Comparison of ENCODE assay signal across 23 mouse cellular contexts in the genomic region with DNA sequence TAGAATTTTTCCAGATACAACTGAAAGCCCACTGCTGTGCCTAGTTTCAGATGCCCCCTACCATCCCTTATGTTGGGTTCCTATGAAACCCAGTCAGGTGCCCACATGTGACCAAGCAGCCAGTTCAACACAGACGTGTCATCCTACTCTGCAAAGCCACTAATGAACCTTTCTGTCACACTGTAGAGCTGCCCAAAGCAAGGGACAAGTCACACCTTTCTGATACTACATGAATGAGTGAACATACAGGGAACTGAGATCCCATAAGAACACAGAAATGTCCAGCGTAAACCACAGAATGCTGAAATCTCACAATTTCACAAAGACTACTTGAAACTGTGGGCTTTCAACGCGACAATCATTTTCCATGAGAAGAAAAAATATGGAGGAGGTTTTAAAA. TPM values are rescaled to one million over a fixed set of nuclear protein-coding genes. Genes with fewer than 3 reads are reported as not detected.
A peak's percentile ranks its signal among the peaks of the same experiment; 100 is the strongest.
DNase-seq lines count a peak whose midpoint lies in the region; ATAC-seq and TF ChIP-seq lines count a peak whose summit lies in the region.
"Had no signal": no experiment of that assay in that cellular context is flagged by ENCODE, and none has a peak within 500 bp of the region (broad histone marks: within the 10 kb centered on the region; RNA-seq: fewer than 3 reads in every experiment).

No protein-coding gene starts in this region.

- no peak for TF ChIP-seq POLR2A in CH12.LX (IDR thresholded peaks at IDR 0.05; ENCODE audit: low read depth, low read length)
- TF ChIP-seq POLR2A in ES-Bruce4 (IDR thresholded peaks at IDR 0.05; ENCODE audit: insufficient read depth, low read length) = no peak

- peak; percentile 56 for DNase-seq in heart, adult 11 months
- no peak for DNase-seq in heart, postnatal 4 days
- peak; percentile 58 for DNase-seq in CH12.LX (ENCODE audit: extremely low read depth)
- no peak for DNase-seq in B cell, adult 2 months
- DNase-seq: adrenal gland, adult 2 months; adrenal gland, adult 8-10 months; adrenal gland, postnatal 10 days; adrenal gland, postnatal 14 days; adrenal gland, postnatal 25 days; adrenal gland, postnatal 36 days; cerebellum, adult 11 months; cerebellum, adult 11-12 months; cerebellum, adult 18-20 months; cerebellum, adult 2 months; cerebellum, adult 8-10 months; cerebellum, adult 9-10 months had no signal

- peaks cover 2 to 28% of the 10 kb centered on the region in 2 experiments for H3K36me3 ChIP-seq in CH12.LX (replicated peaks in 1 of 2; ENCODE audit: control insufficient read depth in 1 of 2, insufficient read depth in 1 of 2, low read length in 1 of 2)
- H3K36me3 ChIP-seq in ES-Bruce4 (ENCODE audit: control insufficient read depth, insufficient read depth, low read length, poor library complexity, severe bottlenecking) = no peaks in the 10 kb centered on the region
- no peaks in the 10 kb centered on the region for H3K36me3 ChIP-seq in hindbrain, embryonic 13.5 days
- H3K36me3 ChIP-seq: G1E had no signal

- H3K4me3 ChIP-seq in CH12.LX (replicated peaks in 1 of 3; ENCODE audit: low read depth in 2 of 3, low read length in 2 of 3, poor library complexity in 1 of 3) (no peak overlapping the region), ES-Bruce4 (ENCODE audit: low read depth, low read length) (no peak overlapping the region)
- no peak overlapping the region for H3K4me3 ChIP-seq in hindbrain, embryonic 13.5 days

- 94% methylated on average over 4 of the region's 4 CpGs for WGBS in hindbrain, embryonic 13.5 days

- TF ChIP-seq RAD21 in CH12.LX (IDR thresholded peaks at IDR 0.05; ENCODE audit: low read depth, low read length) = no peak

- peak overlapping the region; percentile 69 for H3K9ac ChIP-seq in CH12.LX (ENCODE audit: insufficient read depth, low read depth)
- H3K9ac ChIP-seq in ES-Bruce4 (ENCODE audit: low read depth, poor library complexity, severe bottlenecking) = no peak overlapping the region
- H3K9ac ChIP-seq in hindbrain, embryonic 13.5 days = no peak overlapping the region

- H3K79me2 ChIP-seq in CH12.LX (replicated peaks; ENCODE audit: control insufficient read depth, extremely low read depth, insufficient read depth, poor library complexity, severe bottlenecking) = 0 out of 2 replicates have a peak, but pooled peaks cover 3% of the 10 kb centered on the region

- TF ChIP-seq CTCF in CH12.LX (conservative IDR thresholded peaks at IDR 0.05 in 1 of 2, IDR thresholded peaks at IDR 0.05 in 1 of 2; ENCODE audit: low read depth in 2 of 2, low read length in 2 of 2) (no peak), ES-Bruce4 (IDR thresholded peaks at IDR 0.05; ENCODE audit: low read depth, low read length) (no peak)

- ATAC-seq in hindbrain, embryonic 13.5 days (ENCODE audit: low FRiP score) = no peak
- ATAC-seq: activated CD4-positive, CD25-positive, alpha-beta regulatory T cell, adult 4 months; CD4-positive, CD25-positive, alpha-beta regulatory T cell, adult 4 months; Patski had no signal

- in situ Hi-C loops in CH12.LX (cut with MboI; ENCODE audit: low pct_ligation_motif_present, low pct_unique_long_range_greater_than_20kb, low sequenced_read_pairs) = no loop called here

- H3K4me1 ChIP-seq in CH12.LX (ENCODE audit: control insufficient read depth in 1 of 2, insufficient read depth in 2 of 2) (peaks cover 14 to 41% of the 10 kb centered on the region in 2 experiments), ES-Bruce4 (ENCODE audit: control insufficient read depth, insufficient read depth, low read length) (peaks cover 3% of the 10 kb centered on the region)
- no peaks in the 10 kb centered on the region for H3K4me1 ChIP-seq in hindbrain, embryonic 13.5 days (replicated peaks)

- H3K9me3 ChIP-seq in CH12.LX (replicated peaks; ENCODE audit: low read length) = no peaks in the 10 kb centered on the region
- H3K9me3 ChIP-seq in ES-Bruce4 (replicated peaks; ENCODE audit: control insufficient read depth, insufficient read depth, low read length, poor library complexity, severe bottlenecking) = no peaks in the 10 kb centered on the region
- H3K9me3 ChIP-seq in hindbrain, embryonic 13.5 days = no peaks in the 10 kb centered on the region

- peak overlapping the region; percentile 97 for H3K4me2 ChIP-seq in CH12.LX (ENCODE audit: insufficient read depth, low read depth, poor library complexity, severe bottlenecking)
- no peak overlapping the region for H3K4me2 ChIP-seq in hindbrain, embryonic 13.5 days

- TF ChIP-seq EP300 in CH12.LX (IDR thresholded peaks at IDR 0.05; ENCODE audit: low read length) (peak; percentile 94), ES-Bruce4 (IDR thresholded peaks at IDR 0.05; ENCODE audit: insufficient read depth, low read depth, low read length) (no peak)

- no peaks in the 10 kb centered on the region for H3K27me3 ChIP-seq in CH12.LX (replicated peaks)
- no peaks in the 10 kb centered on the region for H3K27me3 ChIP-seq in ES-Bruce4 (ENCODE audit: control insufficient read depth, insufficient read depth, low read length, poor library complexity, severe bottlenecking)
- H3K27me3 ChIP-seq in hindbrain, embryonic 13.5 days = no peaks in the 10 kb centered on the region
- H3K27me3 ChIP-seq: Patski had no signal

- dilution Hi-C loops in CH12.LX (cut with MboI; ENCODE audit: extremely low pct_ligation_motif_present, extremely low pct_unique_long_range_greater_than_20kb, low sequenced_read_pairs) = no loop called here

- H3K27ac ChIP-seq in CH12.LX (ENCODE audit: insufficient read depth, low read depth) (peak overlapping the region; percentile 65), ES-Bruce4 (ENCODE audit: insufficient read depth, low read length) (peak overlapping the region; percentile 56; the same call in 1 of the 2 replicates)
- H3K27ac ChIP-seq in hindbrain, embryonic 13.5 days = no peak overlapping the region

TF ChIP-seq in CH12.LX, 34 proteins besides CTCF, POLR2A, EP300 and RAD21:
- TF ChIP-seq NELFE (IDR thresholded peaks at IDR 0.05; ENCODE audit: low read depth, low read length) = no peak
- no peak for TF ChIP-seq POLR2AphosphoS2 (IDR thresholded peaks at IDR 0.05; ENCODE audit: low read depth, low read length)
- TF ChIP-seq USF2 (conservative IDR thresholded peaks at IDR 0.05; ENCODE audit: low read depth, low read length) = peak; percentile 38
- no peak for TF ChIP-seq ZKSCAN1 (IDR thresholded peaks at IDR 0.05; ENCODE audit: borderline replicate concordance, low read depth, low read length)
- peak; percentile 71 for TF ChIP-seq MAX (IDR thresholded peaks at IDR 0.05; ENCODE audit: low read length)
- no peak for TF ChIP-seq ELF1 (IDR thresholded peaks at IDR 0.05; ENCODE audit: low read depth, low read length)
- no peak for TF ChIP-seq TBP (conservative IDR thresholded peaks at IDR 0.05; ENCODE audit: low read depth, low read length)
- no peak for TF ChIP-seq PAX5 (IDR thresholded peaks at IDR 0.05; ENCODE audit: low read length)
- no peak; the same call in 1 of the 2 replicates for TF ChIP-seq SIN3A (IDR thresholded peaks at IDR 0.05; ENCODE audit: low read length)
- TF ChIP-seq CHD2 (IDR thresholded peaks at IDR 0.05; ENCODE audit: low read length) = peak; percentile 51; the same call in 1 of the 2 replicates
- no peak for TF ChIP-seq GABPA (IDR thresholded peaks at IDR 0.05; ENCODE audit: insufficient replicate concordance, low read depth, low read length)
- no peak for TF ChIP-seq E2F4 (IDR thresholded peaks at IDR 0.05; ENCODE audit: insufficient replicate concordance, low read depth, low read length)
- TF ChIP-seq ZNF384 (IDR thresholded peaks at IDR 0.05; ENCODE audit: low read depth, low read length) = no peak; the same call in 1 of the 2 replicates
- peak; percentile 74 for TF ChIP-seq JUN (IDR thresholded peaks at IDR 0.05; ENCODE audit: insufficient read depth, low read depth, low read length)
- TF ChIP-seq MXI1 (IDR thresholded peaks at IDR 0.05; ENCODE audit: low read depth, low read length) = peak; percentile 70; the same call in 1 of the 2 replicates
- TF ChIP-seq RCOR1 (conservative IDR thresholded peaks at IDR 0.05; ENCODE audit: low read depth, low read length) = peak; percentile 65; the same call in 1 of the 2 replicates
- peak; percentile 78; the same call in 1 of the 2 replicates for TF ChIP-seq MYC (IDR thresholded peaks at IDR 0.05; ENCODE audit: low read depth, low read length)
- TF ChIP-seq TCF12 (IDR thresholded peaks at IDR 0.05; ENCODE audit: low read depth, low read length) = peak; percentile 64
- no peak for TF ChIP-seq SMC3 (IDR thresholded peaks at IDR 0.05; ENCODE audit: low read depth, low read length)
- TF ChIP-seq USF1 (IDR thresholded peaks at IDR 0.05; ENCODE audit: low read depth, low read length) = no peak
- TF ChIP-seq ETS1 (conservative IDR thresholded peaks at IDR 0.05; ENCODE audit: low read depth, low read length) = peak; percentile 68; the same call in 1 of the 2 replicates
- TF ChIP-seq BHLHE40 (IDR thresholded peaks at IDR 0.05; ENCODE audit: low read depth, low read length) = peak; percentile 97
- peak; percentile 93 for TF ChIP-seq IRF4 (IDR thresholded peaks at IDR 0.05; ENCODE audit: low read depth, low read length)
- TF ChIP-seq MEF2A (IDR thresholded peaks at IDR 0.05; ENCODE audit: borderline replicate concordance, low read depth, low read length) = peak; percentile 76; the same call in 1 of the 2 replicates
- TF ChIP-seq JUND (conservative IDR thresholded peaks at IDR 0.05; ENCODE audit: low read depth, low read length) = peak; percentile 82
- TF ChIP-seq ZMIZ1 (IDR thresholded peaks at IDR 0.05; ENCODE audit: low read depth, low read length) = no peak
- TF ChIP-seq MAFK (IDR thresholded peaks at IDR 0.05; ENCODE audit: insufficient replicate concordance, low read length) = peak; percentile 66; the same call in 1 of the 2 replicates

RNA-seq across cellular contexts. Expression of gene Satb2, which starts 39.0 kb away (rescaled TPM):
- total RNA-seq in heart, postnatal 4 days (2021) = under 1 TPM; 0.50 to 0.69 TPM
- total RNA-seq in CH12.LX (2012; rRNA removed) (1.6 and 2.1 TPM in 2 replicates), CH12.LX (2014; rRNA removed) (1.4 and 2.0 TPM in 2 replicates)
- polyA plus RNA-seq in CH12.LX (2012; ENCODE audit: insufficient read length, low read depth) (3.7 and 3.9 TPM in 2 replicates), ES-Bruce4 (2011; ENCODE audit: insufficient read depth, insufficient read length, low read depth, missing spikeins) (5.2 and 5.5 TPM in 2 replicates)
- 0.87 and 1.1 TPM in 2 replicates for polyA plus RNA-seq in hindbrain, embryonic 13.5 days (2015; fragmentation: Nextera tagmentation; extraction: Ambion mirVana)
- total RNA-seq: MEL had no signal
- polyA plus RNA-seq: CD4-positive, CD25-positive, alpha-beta regulatory T cell, adult 4 months; G1E had no signal

Comparison
In these comparisons a context has a peak if more than half of its experiments do, and no peak if none do; other contexts are left out.
1. DNase-seq: peak in heart, adult 11 months (single experiment) and CH12.LX (single experiment); none in heart, postnatal 4 days (single experiment) and B cell, adult 2 months (0 of 2).